10 mouse cellular contexts compared by ENCODE assay signal in genomic region chr5:111466429-111466828, GRCm38 (mm10). TPM values are rescaled to one million over a fixed set of nuclear protein-coding genes. Genes with fewer than 3 reads are reported as not detected.
A peak's percentile ranks its signal among the peaks of the same experiment; 100 is the strongest.
DNase-seq lines count a peak whose midpoint lies in the region; ATAC-seq and TF ChIP-seq lines count a peak whose summit lies in the region.
"Had no signal": no experiment of that assay in that cellular context is flagged by ENCODE, and none has a peak within 500 bp of the region (broad histone marks: within the 10 kb centered on the region; RNA-seq: fewer than 3 reads in every experiment).

No protein-coding gene starts in this region.

- H3K27me3 ChIP-seq in forebrain, embryonic 10.5 days (ENCODE audit: poor library complexity, severe bottlenecking) = no peaks in the 10 kb centered on the region
- no peaks in the 10 kb centered on the region for H3K27me3 ChIP-seq in forebrain, embryonic 16.5 days (replicated peaks; ENCODE audit: control insufficient read depth, insufficient read depth, low read length)
- no peaks in the 10 kb centered on the region for H3K27me3 ChIP-seq in midbrain, embryonic 10.5 days (ENCODE audit: low read depth, poor library complexity, severe bottlenecking)
- H3K27me3 ChIP-seq in midbrain, embryonic 13.5 days = no peaks in the 10 kb centered on the region
- H3K27me3 ChIP-seq in heart, postnatal 0 days (ENCODE audit: control insufficient read depth, insufficient read depth, low read length) = no peaks in the 10 kb centered on the region
- H3K27me3 ChIP-seq in stomach, embryonic 16.5 days (ENCODE audit: control insufficient read depth, insufficient read depth, low read length) = no peaks in the 10 kb centered on the region

- H3K27ac ChIP-seq in forebrain, embryonic 10.5 days = peak overlapping the region; percentile 79
- H3K27ac ChIP-seq in forebrain, embryonic 16.5 days (ENCODE audit: low read length) = no peak overlapping the region
- H3K27ac ChIP-seq in midbrain, embryonic 10.5 days (replicated peaks) = peak overlapping the region; percentile 80
- no peak overlapping the region for H3K27ac ChIP-seq in midbrain, embryonic 13.5 days
- H3K27ac ChIP-seq in heart, postnatal 0 days (ENCODE audit: low read depth) = peak overlapping the region; percentile 66
- no peak overlapping the region; the same call in 1 of the 2 replicates for H3K27ac ChIP-seq in stomach, embryonic 16.5 days (ENCODE audit: low read length)
- H3K27ac ChIP-seq in left cerebral cortex, adult 2 months = no peak overlapping the region

- no peak for TF ChIP-seq CTCF in heart, postnatal 0 days (IDR thresholded peaks at IDR 0.05; ENCODE audit: low read depth)
- TF ChIP-seq CTCF in left cerebral cortex, adult 2 months (IDR thresholded peaks at IDR 0.05) = no peak

- no peak for DNase-seq in forebrain, embryonic 10.5 days (ENCODE audit: extremely low spot score, low spot score)
- DNase-seq in midbrain, embryonic 10.5 days (ENCODE audit: low spot score) = no peak
- no peak for DNase-seq in heart, postnatal 0 days (ENCODE audit: low spot score)
- DNase-seq in embryo, embryonic 10 days (ENCODE audit: low spot score) = no peak
- DNase-seq in left cerebral cortex, adult 2 months (ENCODE audit: extremely low spot score in 1 of 2, low spot score in 2 of 2) = no peak
- DNase-seq: cerebellum, postnatal 14 days; spleen, adult 18-20 months had no signal

- intact Hi-C loops in left cerebral cortex, adult 2 months (cut with DNase I) = no loop called here

- H3K4me1 ChIP-seq in forebrain, embryonic 10.5 days = peaks cover 12% of the 10 kb centered on the region
- no peaks in the 10 kb centered on the region for H3K4me1 ChIP-seq in forebrain, embryonic 16.5 days (replicated peaks; ENCODE audit: control insufficient read depth, insufficient read depth, low read length)
- H3K4me1 ChIP-seq in midbrain, embryonic 10.5 days = peaks cover 10% of the 10 kb centered on the region
- no peaks in the 10 kb centered on the region for H3K4me1 ChIP-seq in midbrain, embryonic 13.5 days (replicated peaks)
- H3K4me1 ChIP-seq in heart, postnatal 0 days (ENCODE audit: control insufficient read depth, insufficient read depth) = 0 out of 2 replicates have a peak, but pooled peaks cover 2% of the 10 kb centered on the region
- H3K4me1 ChIP-seq in stomach, embryonic 16.5 days (ENCODE audit: control insufficient read depth, insufficient read depth, low read length) = no peaks in the 10 kb centered on the region

- H3K9ac ChIP-seq in forebrain, embryonic 16.5 days (replicated peaks; ENCODE audit: low read depth, low read length) = no peak overlapping the region
- H3K9ac ChIP-seq in midbrain, embryonic 13.5 days (replicated peaks) = no peak overlapping the region
- H3K9ac ChIP-seq in heart, postnatal 0 days (replicated peaks; ENCODE audit: low read depth, low read length) = no peak overlapping the region
- H3K9ac ChIP-seq in stomach, embryonic 16.5 days (ENCODE audit: low read length) = no peak overlapping the region

- H3K4me2 ChIP-seq in forebrain, embryonic 16.5 days (ENCODE audit: low read length) = no peak overlapping the region
- H3K4me2 ChIP-seq in midbrain, embryonic 13.5 days (replicated peaks) = no peak overlapping the region
- H3K4me2 ChIP-seq in heart, postnatal 0 days (ENCODE audit: low read depth, low read length) = no peak overlapping the region
- H3K4me2 ChIP-seq in stomach, embryonic 16.5 days (ENCODE audit: low read depth, low read length) = no peak overlapping the region

- H3K4me3 ChIP-seq in forebrain, embryonic 10.5 days = no peak overlapping the region
- no peak overlapping the region for H3K4me3 ChIP-seq in forebrain, embryonic 16.5 days (replicated peaks; ENCODE audit: low read length)
- H3K4me3 ChIP-seq in midbrain, embryonic 10.5 days = no peak overlapping the region
- H3K4me3 ChIP-seq in midbrain, embryonic 13.5 days (replicated peaks) = no peak overlapping the region
- no peak overlapping the region for H3K4me3 ChIP-seq in heart, postnatal 0 days (ENCODE audit: low read depth, low read length)
- no peak overlapping the region for H3K4me3 ChIP-seq in stomach, embryonic 16.5 days (replicated peaks; ENCODE audit: low read length)
- no peak overlapping the region for H3K4me3 ChIP-seq in left cerebral cortex, adult 2 months

- 87% methylated on average over 9 of the region's 9 CpGs for WGBS in forebrain, embryonic 10.5 days
- WGBS in forebrain, embryonic 16.5 days = 79% methylated on average over 9 of the region's 9 CpGs
- 88% methylated on average over 9 of the region's 9 CpGs for WGBS in midbrain, embryonic 10.5 days
- 82% methylated on average over 9 of the region's 9 CpGs for WGBS in midbrain, embryonic 13.5 days
- 57% methylated on average over 9 of the region's 9 CpGs for WGBS in heart, postnatal 0 days
- 63% methylated on average over 9 of the region's 9 CpGs for WGBS in stomach, embryonic 16.5 days

- no peak for TF ChIP-seq EP300 in heart, postnatal 0 days (IDR thresholded peaks at IDR 0.05; ENCODE audit: low read depth)

- H3K9me3 ChIP-seq in forebrain, embryonic 10.5 days = no peaks in the 10 kb centered on the region; the same call in 1 of the 2 replicates
- H3K9me3 ChIP-seq in forebrain, embryonic 16.5 days (ENCODE audit: control insufficient read depth, low read length) = no peaks in the 10 kb centered on the region
- peaks cover 4% of the 10 kb centered on the region; the same call in 1 of the 2 replicates for H3K9me3 ChIP-seq in midbrain, embryonic 10.5 days (replicated peaks)
- 0 out of 2 replicates have a peak, but pooled peaks cover 6% of the 10 kb centered on the region for H3K9me3 ChIP-seq in midbrain, embryonic 13.5 days
- no peaks in the 10 kb centered on the region; the same call in 1 of the 2 replicates for H3K9me3 ChIP-seq in heart, postnatal 0 days (replicated peaks; ENCODE audit: control insufficient read depth, low read length)
- H3K9me3 ChIP-seq in stomach, embryonic 16.5 days (replicated peaks; ENCODE audit: control insufficient read depth, low read length) = no peaks in the 10 kb centered on the region; the same call in 1 of the 2 replicates

- no peak for ATAC-seq in forebrain, embryonic 16.5 days
- no peak for ATAC-seq in midbrain, embryonic 13.5 days
- peak; percentile 53 for ATAC-seq in heart, postnatal 0 days (ENCODE audit: insufficient read depth, low read depth)
- ATAC-seq in stomach, embryonic 16.5 days (ENCODE audit: insufficient read depth, low FRiP score) = peak; percentile 54; the same call in 1 of the 2 replicates

- no peaks in the 10 kb centered on the region for H3K36me3 ChIP-seq in forebrain, embryonic 10.5 days (replicated peaks)
- no peaks in the 10 kb centered on the region for H3K36me3 ChIP-seq in forebrain, embryonic 16.5 days (ENCODE audit: control insufficient read depth, insufficient read depth)
- H3K36me3 ChIP-seq in midbrain, embryonic 10.5 days = no peaks in the 10 kb centered on the region
- no peaks in the 10 kb centered on the region for H3K36me3 ChIP-seq in midbrain, embryonic 13.5 days
- no peaks in the 10 kb centered on the region for H3K36me3 ChIP-seq in heart, postnatal 0 days (replicated peaks; ENCODE audit: control insufficient read depth, insufficient read depth, low read length)
- H3K36me3 ChIP-seq in stomach, embryonic 16.5 days (ENCODE audit: control insufficient read depth, insufficient read depth, low read length) = no peaks in the 10 kb centered on the region

RNA-seq across cellular contexts. Expression of gene Mn1, which starts 49.3 kb away (rescaled TPM):
- 36.5 and 40.0 TPM in 2 replicates for polyA plus RNA-seq in forebrain, embryonic 10.5 days (2016; fragmentation: Nextera tagmentation; extraction: Ambion mirVana)
- polyA plus RNA-seq in forebrain, embryonic 16.5 days (2015; fragmentation: Nextera tagmentation; extraction: Ambion mirVana) = 99.6 and 106 TPM in 2 replicates
- 53.0 and 63.2 TPM in 2 replicates for polyA plus RNA-seq in midbrain, embryonic 10.5 days (2016; fragmentation: Nextera tagmentation; extraction: Ambion mirVana)
- polyA plus RNA-seq in midbrain, embryonic 13.5 days (2015; fragmentation: Nextera tagmentation; extraction: Ambion mirVana) = 60.2 and 73.1 TPM in 2 replicates
- 11.0 and 16.4 TPM in 2 replicates for total RNA-seq in heart, postnatal 0 days (2014; rRNA removed; ENCODE audit: low replicate concordance)
- polyA plus RNA-seq in heart, postnatal 0 days (2015; fragmentation: Nextera tagmentation; extraction: Ambion mirVana) = 3.9 and 4.5 TPM in 2 replicates
- polyA plus RNA-seq in stomach, embryonic 16.5 days (2015; fragmentation: Nextera tagmentation; extraction: Ambion mirVana) = 11.1 and 11.7 TPM in 2 replicates
- 10 to 100 TPM; 61.9 to 76.6 TPM for total RNA-seq in left cerebral cortex, adult 2 months (2021)

Comparison
In these comparisons a context has a peak if more than half of its experiments do, and no peak if none do; other contexts are left out.
1. H3K27ac ChIP-seq: peak in forebrain, embryonic 10.5 days (single experiment), midbrain, embryonic 10.5 days (single experiment) and heart, postnatal 0 days (single experiment); none in forebrain, embryonic 16.5 days (single experiment), midbrain, embryonic 13.5 days (single experiment), stomach, embryonic 16.5 days (single experiment) and left cerebral cortex, adult 2 months (single experiment).
2. ATAC-seq: peak in heart, postnatal 0 days (single experiment) and stomach, embryonic 16.5 days (single experiment); none in forebrain, embryonic 16.5 days (single experiment) and midbrain, embryonic 13.5 days (single experiment).